Mouse (Mus musculus): Measurements from ENCODE around the gene Prlh. TPM values are rescaled to one million over a fixed set of nuclear protein-coding genes. Genes with fewer than 3 reads are reported as not detected.
A peak's percentile ranks its signal among the peaks of the same experiment; 100 is the strongest.

Prlh gene
- not detected in 2 replicates for polyA plus RNA-seq (2016; fragmentation: Nextera tagmentation; extraction: Ambion mirVana)

- H3K9me3 ChIP-seq = no peaks in the 10 kb centered on the region
- DNase-seq (ENCODE audit: low spot score) = no peak
- WGBS = 82% methylated on average over 8 of the region's 8 CpGs
Measured at GRCm38 (mm10) chr1:90952808-90953207, at the start of gene Prlh. TSS of gene Prlh (plus strand) at chr1:90953108.

GRCm38 (mm10) chr1:90903211-90903945, 49.5 kb upstream of the Prlh start:
- Histone ChIP-seq H3K27me3 (replicated peaks; ENCODE audit: low read depth, poor library complexity, severe bottlenecking) (peaks cover 4% of the 10 kb centered on the region; the same call in 1 of the 2 replicates), H3K27ac (replicated peaks) (peak overlapping the region; percentile 58; the same call in 1 of the 2 replicates), H3K4me3 (no peak overlapping the region), H3K9me3 (no peaks in the 10 kb centered on the region), H3K36me3 (replicated peaks) (no peaks in the 10 kb centered on the region), H3K4me1 (peaks cover 24% of the 10 kb centered on the region)
- no peak for DNase-seq (ENCODE audit: low spot score)
- WGBS = 63% methylated on average over 3 of the region's 3 CpGs

More at GRCm38 (mm10) chr1:90952808-90953207, at the start of gene Prlh:
- no peaks in the 10 kb centered on the region for H3K36me3 ChIP-seq (replicated peaks)
- no peak within 1 kb of the TSS for H3K4me3 ChIP-seq
- no peak within 1 kb of the TSS for H3K27ac ChIP-seq (replicated peaks)
- H3K27me3 ChIP-seq (replicated peaks; ENCODE audit: low read depth, poor library complexity, severe bottlenecking) = 0 out of 2 replicates have a peak, but pooled peaks cover 4% of the 10 kb centered on the region
- H3K4me1 ChIP-seq = no peaks in the 10 kb centered on the region

- peaks cover 24% of the 10 kb centered on the region for H3K4me1 ChIP-seq
- no peak for DNase-seq (ENCODE audit: low spot score)
- H3K27me3 ChIP-seq (replicated peaks; ENCODE audit: low read depth, poor library complexity, severe bottlenecking) = peaks cover 10% of the 10 kb centered on the region; the same call in 1 of the 2 replicates
- WGBS = 72% methylated on average over 8 of the region's 8 CpGs
- no peaks in the 10 kb centered on the region for H3K9me3 ChIP-seq
- no peaks in the 10 kb centered on the region for H3K36me3 ChIP-seq (replicated peaks)
- H3K4me3 ChIP-seq = no peak overlapping the region
- peak overlapping the region; percentile 58; the same call in 1 of the 2 replicates for H3K27ac ChIP-seq (replicated peaks)
Measured at GRCm38 (mm10) chr1:90903971-90904458, 48.9 kb upstream of the Prlh start.

- Histone ChIP-seq H3K36me3 (replicated peaks) (no peaks in the 10 kb centered on the region), H3K27ac (replicated peaks) (no peak overlapping the region), H3K27me3 (replicated peaks; ENCODE audit: low read depth, poor library complexity, severe bottlenecking) (peaks cover 17% of the 10 kb centered on the region; the same call in 1 of the 2 replicates), H3K4me1 (peaks cover 29% of the 10 kb centered on the region), H3K9me3 (no peaks in the 10 kb centered on the region), H3K4me3 (no peak overlapping the region)
- 87% methylated on average over 7 of the region's 7 CpGs for WGBS
- DNase-seq (ENCODE audit: low spot score) = no peak
Measured at GRCm38 (mm10) chr1:90904729-90905404, 48.0 kb upstream of the Prlh start.

GRCm38 (mm10) chr1:90906357-90906756, 46.6 kb upstream of the Prlh start:
- Histone ChIP-seq H3K4me3 (no peak overlapping the region), H3K27me3 (replicated peaks; ENCODE audit: low read depth, poor library complexity, severe bottlenecking) (peaks cover 17% of the 10 kb centered on the region; the same call in 1 of the 2 replicates), H3K4me1 (peaks cover 22% of the 10 kb centered on the region), H3K36me3 (replicated peaks) (no peaks in the 10 kb centered on the region), H3K27ac (replicated peaks) (no peak overlapping the region), H3K9me3 (no peaks in the 10 kb centered on the region)
- peak; percentile 59 for DNase-seq (ENCODE audit: low spot score)
- 5% methylated on average over 2 of the region's 2 CpGs for WGBS

GRCm38 (mm10) chr1:90909161-90909560, 43.7 kb upstream of the Prlh start:
- Histone ChIP-seq H3K4me1 (peaks cover 8% of the 10 kb centered on the region), H3K27ac (replicated peaks) (peak overlapping the region; percentile 14; the same call in 1 of the 2 replicates), H3K9me3 (no peaks in the 10 kb centered on the region), H3K36me3 (replicated peaks) (no peaks in the 10 kb centered on the region), H3K4me3 (no peak overlapping the region), H3K27me3 (replicated peaks; ENCODE audit: low read depth, poor library complexity, severe bottlenecking) (peaks cover 21% of the 10 kb centered on the region)
- no peak for DNase-seq (ENCODE audit: low spot score)

- no peak for DNase-seq (ENCODE audit: low spot score)
- Histone ChIP-seq H3K9me3 (no peaks in the 10 kb centered on the region), H3K27me3 (replicated peaks; ENCODE audit: low read depth, poor library complexity, severe bottlenecking) (peaks cover 27% of the 10 kb centered on the region), H3K4me1 (peaks cover 11% of the 10 kb centered on the region), H3K4me3 (no peak overlapping the region), H3K36me3 (replicated peaks) (no peaks in the 10 kb centered on the region), H3K27ac (replicated peaks) (no peak overlapping the region)
- 52% methylated on average over 17 of the region's 17 CpGs for WGBS
Measured at GRCm38 (mm10) chr1:90909631-90910152, 43.2 kb upstream of the Prlh start.

- H3K4me1 ChIP-seq = peaks cover 25% of the 10 kb centered on the region
- H3K4me3 ChIP-seq = no peak overlapping the region
- H3K9me3 ChIP-seq = no peaks in the 10 kb centered on the region
- peaks cover 49% of the 10 kb centered on the region for H3K27me3 ChIP-seq (replicated peaks; ENCODE audit: low read depth, poor library complexity, severe bottlenecking)
- no peaks in the 10 kb centered on the region for H3K36me3 ChIP-seq (replicated peaks)
- 79% methylated on average over 6 of the region's 6 CpGs for WGBS
- no peak for DNase-seq (ENCODE audit: low spot score)
- no peak overlapping the region for H3K27ac ChIP-seq (replicated peaks)
Measured at GRCm38 (mm10) chr1:90913231-90913630, 39.7 kb upstream of the Prlh start.

- H3K27ac ChIP-seq (replicated peaks) = peak within 1 kb of the TSS; percentile 25
- peaks cover 18% of the 10 kb centered on the region for H3K4me1 ChIP-seq
- peak; percentile 29 for DNase-seq (ENCODE audit: low spot score)
- peak within 1 kb of the TSS; percentile 48 for H3K4me3 ChIP-seq
- H3K36me3 ChIP-seq (replicated peaks) = no peaks in the 10 kb centered on the region
- WGBS = 8% methylated on average over 18 of the region's 18 CpGs
- peaks cover 34% of the 10 kb centered on the region for H3K27me3 ChIP-seq (replicated peaks; ENCODE audit: low read depth, poor library complexity, severe bottlenecking)
- H3K9me3 ChIP-seq = peaks cover 10% of the 10 kb centered on the region; the same call in 1 of the 2 replicates
Measured at GRCm38 (mm10) chr1:90914948-90915569, 37.8 kb upstream of the Prlh start, which contains the start of gene Mlph. TSS of gene Mlph (plus strand) at chr1:90915085.

GRCm38 (mm10) chr1:90917509-90917908, 35.4 kb upstream of the Prlh start:
- Histone ChIP-seq H3K27me3 (replicated peaks; ENCODE audit: low read depth, poor library complexity, severe bottlenecking) (peaks cover 34% of the 10 kb centered on the region), H3K36me3 (replicated peaks) (no peaks in the 10 kb centered on the region)
- WGBS = 46% methylated on average over 6 of the region's 6 CpGs

GRCm38 (mm10) chr1:90921687-90922086, 31.2 kb upstream of the Prlh start:
- Histone ChIP-seq H3K9me3 (peaks cover 11% of the 10 kb centered on the region; the same call in 1 of the 2 replicates), H3K4me3 (no peak overlapping the region), H3K36me3 (replicated peaks) (no peaks in the 10 kb centered on the region), H3K27me3 (replicated peaks; ENCODE audit: low read depth, poor library complexity, severe bottlenecking) (peaks cover 6% of the 10 kb centered on the region), H3K27ac (replicated peaks) (no peak overlapping the region), H3K4me1 (peaks cover 6% of the 10 kb centered on the region; the same call in 1 of the 2 replicates)
- DNase-seq (ENCODE audit: low spot score) = no peak
- 91% methylated on average over 9 of the region's 9 CpGs for WGBS

More at GRCm38 (mm10) chr1:90917509-90917908, 35.4 kb upstream of the Prlh start:
- 0 out of 2 replicates have a peak overlapping the region, but pooled peaks have one; percentile 1 for H3K27ac ChIP-seq (replicated peaks)
- H3K4me1 ChIP-seq = peaks cover 16% of the 10 kb centered on the region
- DNase-seq (ENCODE audit: low spot score) = no peak
- H3K4me3 ChIP-seq = no peak overlapping the region
- peaks cover 11% of the 10 kb centered on the region; the same call in 1 of the 2 replicates for H3K9me3 ChIP-seq

GRCm38 (mm10) chr1:90926030-90926429, 26.9 kb upstream of the Prlh start:
- Histone ChIP-seq H3K36me3 (replicated peaks) (no peaks in the 10 kb centered on the region), H3K27ac (replicated peaks) (no peak overlapping the region), H3K4me3 (no peak overlapping the region), H3K4me1 (peaks cover 14% of the 10 kb centered on the region), H3K9me3 (no peaks in the 10 kb centered on the region), H3K27me3 (replicated peaks; ENCODE audit: low read depth, poor library complexity, severe bottlenecking) (peaks cover 18% of the 10 kb centered on the region)
- WGBS = 92% methylated on average over 4 of the region's 4 CpGs
- no peak for DNase-seq (ENCODE audit: low spot score)

Measured in embryonic facial prominence, embryonic 10.5 days (tissue).